8 mouse cellular contexts compared by ENCODE assay signal in genomic region chr11:29547752-29548503, GRCm38 (mm10). TPM values are rescaled to one million over a fixed set of nuclear protein-coding genes. Genes with fewer than 3 reads are reported as not detected.
DNase-seq lines count a peak whose midpoint lies in the region; ATAC-seq lines count a peak whose summit lies in the region.

TSS of gene Clhc1 (plus strand) at chr11:29547950.
TSS of gene Rps27a (minus strand) at chr11:29548109.

- under 1% methylated on average over 46 of the region's 46 CpGs for WGBS in hindbrain, embryonic 15.5 days

- H3K27ac ChIP-seq in hindbrain, embryonic 15.5 days (replicated peaks) = peak within 1 kb of the TSS; percentile 89

- peak within 1 kb of the TSS; percentile 79 for H3K4me2 ChIP-seq in hindbrain, embryonic 15.5 days

- peak within 1 kb of the TSS; percentile 63 for H3K4me3 ChIP-seq in hindbrain, embryonic 15.5 days

- peaks cover 16% of the 10 kb centered on the region for H3K4me1 ChIP-seq in hindbrain, embryonic 15.5 days (replicated peaks)

- DNase-seq in T-cell, adult 2 months (ENCODE audit: low spot score) = peak; percentile 91
- peak; percentile 94 to 95 for DNase-seq in cerebellum, postnatal 36 days
- DNase-seq in frontal cortex, postnatal 36 days (ENCODE audit: low spot score in 2 of 2) = peak; percentile 95
- peak; percentile 83 for DNase-seq in left cerebral cortex, adult 11 months (ENCODE audit: low spot score)
- peak; percentile 94 to 96 for DNase-seq in lung, postnatal 4 days
- peak; percentile 90 for DNase-seq in retina, postnatal 7 days (ENCODE audit: low read depth, low spot score)
- DNase-seq in urinary bladder, adult 2 months (ENCODE audit: low spot score) = peak; percentile 89

- H3K36me3 ChIP-seq in hindbrain, embryonic 15.5 days = peaks cover 30% of the 10 kb centered on the region

- no peaks in the 10 kb centered on the region for H3K9me3 ChIP-seq in hindbrain, embryonic 15.5 days

- peak within 1 kb of the TSS; percentile 74 for H3K9ac ChIP-seq in hindbrain, embryonic 15.5 days

- ATAC-seq in hindbrain, embryonic 15.5 days (ENCODE audit: low FRiP score, low read depth) = peak; percentile 98

- H3K27me3 ChIP-seq in hindbrain, embryonic 15.5 days = no peaks in the 10 kb centered on the region

RNA-seq across cellular contexts. Expression of gene Clhc1, which starts in this region (rescaled TPM):
- 0.08 and 0.29 TPM in 2 replicates for polyA plus RNA-seq in hindbrain, embryonic 15.5 days (2015; fragmentation: Nextera tagmentation; extraction: Ambion mirVana)
- 0.33 and 0.40 TPM in 2 replicates for polyA plus RNA-seq in urinary bladder, adult 2 months (2012; rRNA removed)

RNA-seq across cellular contexts. Expression of gene Rps27a, which starts in this region (rescaled TPM):
- 526 and 577 TPM in 2 replicates for polyA plus RNA-seq in hindbrain, embryonic 15.5 days (2015; fragmentation: Nextera tagmentation; extraction: Ambion mirVana)
- polyA plus RNA-seq in urinary bladder, adult 2 months (2012; rRNA removed) = 1,401 and 1,405 TPM in 2 replicates

Comparison
In these comparisons a context has a peak if more than half of its experiments do, and no peak if none do; other contexts are left out.
1. Peak in every context shown above with its lines: DNase-seq, ATAC-seq, H3K4me3 ChIP-seq and H3K27ac ChIP-seq.